Mouse (Mus musculus): Measurements from ENCODE around the gene Gm28044. TPM values are rescaled to one million over a fixed set of nuclear protein-coding genes. Genes with fewer than 3 reads are reported as not detected.

The Gm28044 gene
- polyA plus RNA-seq (2017; shearing (Covaris generic)), result not detected

DNA sequence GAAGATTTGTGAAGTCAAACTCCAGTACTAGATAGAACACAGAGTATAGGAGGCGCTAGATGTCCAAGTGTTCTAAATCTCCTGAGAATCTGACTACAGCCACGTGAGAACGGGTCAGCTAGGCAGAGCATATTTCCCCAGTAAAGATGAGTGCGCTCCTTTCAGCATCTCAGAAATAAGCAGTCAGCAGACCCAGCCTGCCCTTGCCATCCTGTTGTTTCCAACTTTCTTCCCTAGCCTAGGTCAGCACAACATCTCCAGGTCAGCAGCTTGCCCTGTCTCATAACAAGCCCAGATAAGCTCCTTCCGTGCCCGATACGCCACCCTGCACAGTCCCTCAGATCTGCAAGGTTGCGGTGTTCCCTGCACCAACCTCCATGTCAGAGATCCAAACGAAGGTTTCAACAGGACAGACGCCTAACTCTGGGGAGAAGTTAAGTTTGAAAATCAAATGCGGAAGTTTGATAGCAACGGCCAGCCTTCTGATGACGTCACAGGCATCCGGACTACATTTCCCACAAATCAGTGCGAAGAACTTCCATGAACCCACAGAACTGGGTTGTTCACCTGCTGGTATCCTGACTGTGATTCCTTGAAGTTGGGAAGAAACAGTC lies at the start of gene Gm28044, which contains the start of gene Zfp953:
TSS of gene Gm28044 (minus strand) at position 406 of the 614 bp plus-strand sequence.
TSS of gene Zfp953 (minus strand) at position 475 of the 614 bp plus-strand sequence.

DNA sequence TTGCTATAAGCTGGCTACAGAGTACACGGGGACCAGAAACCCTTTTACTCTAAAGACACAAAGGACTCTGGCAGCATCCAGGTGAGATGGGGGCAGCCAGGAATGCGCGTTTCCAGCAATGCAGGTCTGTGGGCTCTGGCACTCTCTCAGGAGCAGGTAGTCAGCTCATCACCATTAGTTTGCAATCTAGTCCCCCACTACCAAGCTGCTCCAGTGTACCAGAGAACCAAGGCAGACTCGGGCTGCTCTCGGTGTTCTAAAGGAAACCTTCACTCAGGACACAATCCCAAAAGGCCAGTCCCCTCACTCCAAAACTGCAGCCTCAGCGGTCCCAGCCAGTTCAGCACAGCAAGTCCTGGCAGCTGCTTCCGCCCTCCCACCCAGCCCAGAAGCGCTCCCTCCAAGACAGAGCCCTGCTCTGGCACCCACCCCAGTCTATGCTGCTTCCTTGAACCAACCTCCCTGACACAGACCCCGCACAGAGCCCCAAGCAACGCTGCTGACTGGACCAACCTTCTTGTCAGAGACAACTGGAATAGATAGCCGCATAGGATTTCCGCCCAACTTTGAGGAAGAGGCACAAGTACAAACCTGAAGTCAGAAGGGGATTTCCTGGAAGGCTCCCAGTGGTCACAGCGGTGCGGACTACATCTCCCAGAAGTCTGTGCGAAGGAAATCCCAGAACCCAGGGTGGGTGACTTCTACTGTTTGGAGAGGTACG lies 39.0 kb upstream of the Gm28044 start, which contains the start of gene Zfp429:
TSS of gene Zfp429 (minus strand) at position 637 of the 721 bp plus-strand sequence.

DNA sequence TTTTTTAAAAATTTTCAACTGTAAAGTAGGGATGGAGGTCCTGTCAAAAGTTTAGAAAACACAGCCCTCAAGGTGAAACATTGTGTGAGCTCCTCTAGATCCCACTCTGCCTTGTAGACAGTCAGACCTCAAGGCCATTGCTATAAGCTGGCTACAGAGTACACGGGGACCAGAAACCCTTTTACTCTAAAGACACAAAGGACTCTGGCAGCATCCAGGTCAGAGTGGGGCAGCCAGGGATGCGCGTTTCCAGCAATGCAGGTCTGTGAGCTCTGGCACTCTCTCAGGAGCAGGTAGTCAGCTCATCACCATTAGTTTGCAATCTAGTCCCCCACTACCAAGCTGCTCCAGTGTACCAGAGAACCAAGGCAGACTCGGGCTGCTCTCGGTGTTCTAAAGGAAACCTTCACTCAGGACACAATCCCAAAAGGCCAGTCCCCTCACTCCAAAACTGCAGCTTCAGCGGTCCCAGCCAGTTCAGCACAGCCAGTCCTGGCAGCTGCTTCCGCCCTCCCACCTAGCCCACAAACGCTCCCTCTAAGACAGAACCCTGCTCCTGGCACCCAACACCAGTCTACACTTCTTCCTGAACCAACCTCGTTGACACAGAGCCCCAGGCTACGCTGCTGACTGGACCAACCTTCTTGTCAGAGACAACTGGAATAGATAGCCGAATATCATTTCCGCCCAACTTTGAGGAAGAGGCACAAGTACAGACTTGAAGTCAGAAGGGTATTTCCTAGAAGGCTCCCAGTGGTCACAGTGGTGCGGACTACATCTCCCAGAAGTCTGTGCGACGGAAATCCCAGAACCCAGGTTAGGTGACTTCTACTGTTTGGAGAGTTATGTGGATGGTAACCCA lies 14.9 kb upstream of the Gm28044 start, which contains the start of the genes Gm28041 and Zfp456:
TSS of gene Gm28041 (minus strand) at position 684 of the 862 bp plus-strand sequence.
TSS of gene Zfp456 (minus strand) at position 761 of the 862 bp plus-strand sequence.

DNA sequence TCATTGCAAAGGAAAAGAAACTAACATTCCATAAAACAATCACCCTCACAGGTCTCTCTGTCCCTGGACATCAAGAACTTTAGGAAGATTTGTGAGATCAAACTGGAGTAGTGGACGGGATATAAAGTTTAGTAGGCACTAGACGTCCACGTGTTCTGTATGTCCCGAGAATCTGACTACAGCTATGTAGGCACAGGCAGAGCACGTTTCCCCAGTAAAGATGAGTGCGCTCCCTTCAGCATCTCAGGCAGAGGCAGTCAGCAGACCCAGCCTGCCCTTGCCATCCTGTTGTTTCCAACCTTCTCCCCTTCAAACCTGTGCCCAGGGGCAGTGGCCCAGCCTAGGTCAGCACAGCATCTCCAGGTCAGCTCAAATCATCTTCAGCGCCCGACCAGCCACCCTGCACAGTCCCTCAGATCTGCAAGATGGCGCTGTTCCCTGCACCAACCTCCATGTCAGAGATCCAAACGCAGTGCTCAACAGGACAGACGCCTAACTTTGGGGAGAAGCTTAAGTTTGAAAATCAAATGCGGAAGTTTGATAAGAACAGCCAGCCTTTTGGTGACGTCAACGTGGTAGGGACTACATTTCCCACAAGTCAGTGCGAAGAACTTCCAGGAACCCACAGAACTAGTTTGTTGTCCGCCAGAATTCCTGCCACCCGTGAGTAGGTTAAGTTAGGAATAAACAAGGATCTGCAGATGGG lies 28.2 kb downstream of the Gm28044 start, which contains the start of gene Zfp595:
TSS of gene Zfp595 (minus strand) at position 552 of the 706 bp plus-strand sequence.

DNA sequence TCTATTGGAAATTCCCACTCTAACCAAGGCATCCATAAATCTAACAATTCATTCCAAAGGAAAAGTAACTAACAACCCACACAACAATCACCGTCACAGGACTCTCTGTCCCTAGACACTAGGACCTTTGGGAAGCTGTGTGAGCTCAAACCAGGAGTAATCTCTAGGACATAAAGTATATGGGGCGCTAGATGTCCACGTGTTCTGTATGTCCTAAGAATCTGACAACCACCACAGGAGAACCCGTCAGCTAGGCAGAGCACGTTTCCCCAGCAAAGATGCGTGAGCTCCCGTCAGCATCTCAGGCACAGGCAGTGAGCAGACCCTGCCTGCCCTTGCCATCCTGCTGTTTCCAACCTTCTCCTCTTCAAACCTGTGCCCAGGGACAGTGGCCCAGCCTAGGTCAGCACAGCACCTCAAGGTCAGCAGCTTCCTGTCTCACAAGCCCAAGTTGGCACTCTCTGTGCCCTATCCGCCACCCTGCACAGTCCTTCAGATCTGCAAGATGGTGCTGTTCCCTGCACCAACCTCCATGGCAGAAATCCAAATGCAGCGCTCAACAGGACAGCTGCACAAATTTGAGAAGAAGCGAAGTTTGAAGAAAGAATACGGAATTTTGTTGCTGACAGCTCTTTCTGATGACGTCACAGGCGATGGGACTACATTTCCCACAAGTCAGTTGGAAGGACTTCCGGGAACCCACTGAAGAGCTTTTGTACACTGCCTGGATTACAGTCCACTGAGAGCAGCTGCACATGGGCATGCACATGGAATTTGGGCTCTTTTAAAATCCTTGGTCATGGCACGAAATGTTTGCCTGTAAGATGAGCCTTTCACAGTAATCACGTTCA lies 54.3 kb downstream of the Gm28044 start, which contains the start of gene Zfp457:
TSS of gene Zfp457 (minus strand) at position 664 of the 851 bp plus-strand sequence.

DNA sequence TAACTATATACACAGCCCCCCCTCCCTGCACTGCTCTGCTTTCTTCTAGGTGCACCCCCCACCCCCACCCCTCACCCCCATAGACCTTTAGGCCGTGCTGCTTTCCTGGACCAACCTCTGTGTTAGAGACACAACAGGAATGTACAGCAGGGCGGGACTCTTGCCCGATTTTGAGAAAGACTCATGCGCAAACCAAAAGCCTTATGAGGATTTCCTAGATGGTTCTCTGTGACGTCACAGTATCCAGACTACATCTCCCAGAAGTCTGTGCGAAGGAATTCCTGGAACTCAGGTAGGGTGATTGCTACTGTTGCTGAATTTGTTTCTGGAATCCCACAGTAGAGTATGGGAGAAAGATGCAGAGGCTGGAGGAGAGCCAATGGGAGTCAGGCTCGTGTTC lies 82.0 kb downstream of the Gm28044 start, which contains the start of gene Zfp458:
TSS of gene Zfp458 (minus strand) at position 153 of the 400 bp plus-strand sequence.

Other genes with a start within 250 kb of the Gm28044 start
- gene Rslcan18, start 244.3 kb downstream of the Gm28044 start, polyA plus RNA-seq (2017; shearing (Covaris generic)), result 0.16 TPM
- 0.46 TPM for gene Zfp759, start 238.9 kb downstream of the Gm28044 start, polyA plus RNA-seq (2017; shearing (Covaris generic))
- 6.2 TPM for gene Rsl1, start 187.4 kb downstream of the Gm28044 start, polyA plus RNA-seq (2017; shearing (Covaris generic))
- 1.5 TPM for gene Zfp455, start 166.0 kb downstream of the Gm28044 start, polyA plus RNA-seq (2017; shearing (Covaris generic))
- gene Zfp458, start 82.1 kb downstream of the Gm28044 start, polyA plus RNA-seq (2017; shearing (Covaris generic)), result 0.98 TPM
- not detected for gene Zfp457, start 54.1 kb downstream of the Gm28044 start, polyA plus RNA-seq (2017; shearing (Covaris generic))
- 5.7 TPM for gene Zfp595, start 28.0 kb downstream of the Gm28044 start, polyA plus RNA-seq (2017; shearing (Covaris generic))
- gene Zfp953, start 69 bp upstream of the Gm28044 start, polyA plus RNA-seq (2017; shearing (Covaris generic)), result 1.8 TPM
- gene Gm28041, start 15.2 kb upstream of the Gm28044 start, polyA plus RNA-seq (2017; shearing (Covaris generic)), result 2.2 TPM
- gene Zfp456, start 15.3 kb upstream of the Gm28044 start, polyA plus RNA-seq (2017; shearing (Covaris generic)), result 4.7 TPM
- 19.3 TPM for gene Zfp429, start 39.3 kb upstream of the Gm28044 start, polyA plus RNA-seq (2017; shearing (Covaris generic))
- gene Zfp459, start 60.9 kb upstream of the Gm28044 start, polyA plus RNA-seq (2017; shearing (Covaris generic)), result 1.4 TPM
- 46.8 TPM for gene Zfp874a, start 91.1 kb upstream of the Gm28044 start, polyA plus RNA-seq (2017; shearing (Covaris generic))
- gene Zfp874b, start 123.7 kb upstream of the Gm28044 start, polyA plus RNA-seq (2017; shearing (Covaris generic)), result 26.8 TPM
- gene Zfp58, start 140.0 kb upstream of the Gm28044 start, polyA plus RNA-seq (2017; shearing (Covaris generic)), result 21.0 TPM
- gene Gm26965, start 165.6 kb upstream of the Gm28044 start, polyA plus RNA-seq (2017; shearing (Covaris generic)), result not detected
- gene Zfp87, start 165.6 kb upstream of the Gm28044 start, polyA plus RNA-seq (2017; shearing (Covaris generic)), result 56.0 TPM
- 16.7 TPM for gene Zfp748, start 193.3 kb upstream of the Gm28044 start, polyA plus RNA-seq (2017; shearing (Covaris generic))
- gene Zfp729b, start 249.2 kb upstream of the Gm28044 start, polyA plus RNA-seq (2017; shearing (Covaris generic)), result 5.0 TPM

All from naive thymus-derived CD4-positive, alpha-beta T cell, adult 5 months (primary cell).